Mouse (Mus musculus) layer of hippocampus, postnatal 14 days (tissue): Measurements from ENCODE around the gene Gfra1. TPM values are rescaled to one million over a fixed set of nuclear protein-coding genes. Genes with fewer than 3 reads are reported as not detected.
A peak's percentile ranks its signal among the peaks of the same experiment; 100 is the strongest.

Source experiments
- DNase-seq, 2 experiments: peaks; one replicate each; pipeline ENCODE4 v3.0.0; 2021 to 2022; ENCODE audit warnings: low spot score in 2 of 2, mixed read lengths in 1 of 2
- total RNA-seq, 2 experiments: library from RNA; stranded (reverse); gene quantifications; 2 replicates each; pipeline ENCODE4 v1.2.3; 2021

The Gfra1 gene
- total RNA-seq, 2 experiments from 2014 or later, result 45.8 to 51.6 TPM

DNA sequence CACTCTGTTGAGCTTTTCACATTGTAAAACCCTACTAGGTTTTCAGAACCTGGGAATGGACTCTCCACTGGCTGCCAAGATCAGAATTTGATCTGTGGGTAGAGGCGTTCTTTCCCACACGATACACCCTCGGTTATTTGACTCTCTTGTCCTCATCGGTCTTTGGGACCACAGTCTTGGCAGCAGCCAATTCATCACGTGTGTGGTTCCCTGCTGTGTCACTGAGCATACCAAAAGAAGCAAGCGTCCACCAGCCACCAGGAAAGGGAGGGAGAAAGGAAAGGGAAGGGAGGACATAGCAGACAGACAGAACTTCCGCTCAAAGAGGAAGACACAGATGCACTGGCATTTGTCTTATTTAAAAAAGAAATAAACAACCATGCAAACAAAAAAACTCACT, 189.1 kb downstream of the Gfra1 start:
- DNase-seq, result no peak

DNA sequence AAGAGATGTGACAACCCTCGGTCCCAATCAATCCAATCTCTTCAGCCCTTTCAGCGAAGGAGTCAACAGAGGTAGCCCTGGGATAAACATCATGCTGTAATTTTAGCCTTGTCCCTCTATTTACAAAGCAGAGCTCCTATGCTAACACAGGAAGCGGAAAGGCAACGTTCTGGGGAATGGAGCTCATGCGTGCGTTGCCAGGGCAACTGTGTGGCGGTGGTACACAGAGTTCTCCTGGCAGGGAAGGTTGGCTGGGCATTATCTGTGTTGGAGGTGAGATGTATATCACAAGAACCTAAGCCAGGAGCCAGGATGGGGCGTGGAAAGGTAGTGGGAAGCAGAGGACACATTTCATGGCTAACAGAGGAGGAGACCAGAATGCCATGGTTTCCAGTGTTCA, 194.8 kb downstream of the Gfra1 start:
- DNase-seq, result no peak

- no peak for DNase-seq
Observed at GRCm38 (mm10) chr19:58259250-58259649, 196.5 kb downstream of the Gfra1 start.

DNA sequence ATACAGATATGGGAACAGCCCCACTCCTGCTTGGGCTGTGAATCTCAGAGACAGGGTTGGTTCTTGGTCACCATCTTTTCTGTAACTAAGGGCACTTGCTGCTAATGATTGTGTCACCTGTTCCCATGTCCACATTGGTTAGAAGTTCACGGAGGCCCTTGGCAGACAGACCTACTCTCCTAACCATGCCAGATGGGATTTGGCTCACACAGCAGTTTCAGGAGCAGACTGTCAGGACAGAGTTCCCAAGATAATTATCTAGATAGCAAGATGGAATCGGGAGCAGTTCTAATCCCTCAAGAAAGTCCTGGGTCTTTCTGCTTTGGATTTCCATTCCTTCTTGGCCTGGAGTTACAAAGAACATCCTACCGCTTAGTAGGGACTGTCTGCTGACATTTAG, 199.2 kb downstream of the Gfra1 start:
- no peak for DNase-seq

DNA sequence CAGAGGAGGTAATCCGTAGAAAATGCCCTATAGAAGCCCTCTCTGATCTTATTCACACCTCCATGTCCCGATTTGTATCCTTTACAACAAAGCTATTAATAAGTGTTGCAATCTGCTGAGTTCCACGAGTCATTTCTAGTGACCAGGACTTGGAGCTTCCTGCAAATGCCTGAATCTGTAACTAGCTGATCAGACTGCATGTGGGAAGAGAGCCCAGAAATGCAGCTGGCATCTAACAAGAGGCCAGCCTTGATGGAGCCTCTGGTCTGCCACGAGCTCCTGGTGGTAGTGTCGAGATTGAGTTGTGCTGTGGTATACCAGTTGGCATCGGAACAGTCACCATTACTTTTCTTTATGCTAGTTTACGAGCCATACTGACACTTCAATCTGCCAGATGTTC, 200.3 kb downstream of the Gfra1 start:
- peak in 1 of 2 experiments; percentile 46 for DNase-seq

GRCm38 (mm10) chr19:58254172-58254571, 201.5 kb downstream of the Gfra1 start:
- DNase-seq, result no peak

DNA sequence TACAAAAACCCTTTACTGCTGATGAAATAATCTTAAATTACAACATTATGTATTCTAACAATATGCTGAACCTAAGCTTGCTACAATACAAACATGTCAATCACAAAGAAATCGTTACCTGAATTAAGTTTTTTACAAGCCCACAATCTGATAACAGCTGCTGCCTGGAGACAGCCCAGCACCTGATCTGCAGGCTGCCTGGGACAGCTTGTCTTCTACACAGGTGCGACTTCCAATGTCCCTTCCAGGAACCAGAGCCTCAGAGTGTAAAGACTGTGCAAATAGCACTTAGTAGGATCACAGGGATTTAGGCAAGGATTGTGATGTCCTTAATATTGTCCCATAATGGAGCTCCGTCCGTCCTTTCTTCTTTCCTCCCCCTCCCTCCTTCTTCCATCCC, 204.0 kb downstream of the Gfra1 start:
- DNase-seq, result no peak

- peak in 1 of 2 experiments; percentile 39 for DNase-seq
Observed at GRCm38 (mm10) chr19:58251095-58251494, 204.6 kb downstream of the Gfra1 start.

DNA sequence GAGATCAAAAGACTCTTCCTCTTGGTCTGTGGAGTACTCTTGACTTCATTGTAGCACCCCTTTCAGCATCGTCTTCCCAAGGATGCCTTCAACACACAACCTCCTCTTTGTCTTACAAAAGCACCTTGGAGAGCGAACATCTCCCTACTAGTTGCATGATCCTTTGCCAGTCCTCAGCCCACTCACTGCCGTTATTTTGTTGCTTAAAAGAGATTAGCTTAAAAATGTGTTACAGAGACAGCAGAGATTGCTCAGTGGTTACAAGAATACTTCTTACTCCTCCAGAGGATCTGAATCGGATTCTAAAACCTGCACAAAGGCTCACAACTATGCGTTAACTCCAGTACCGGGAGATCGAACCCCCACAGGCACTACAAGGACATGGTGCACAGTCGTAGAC, 205.5 kb downstream of the Gfra1 start:
- DNase-seq, result no peak

GRCm38 (mm10) chr19:58244148-58244547, 211.6 kb downstream of the Gfra1 start:
- no peak for DNase-seq

DNA sequence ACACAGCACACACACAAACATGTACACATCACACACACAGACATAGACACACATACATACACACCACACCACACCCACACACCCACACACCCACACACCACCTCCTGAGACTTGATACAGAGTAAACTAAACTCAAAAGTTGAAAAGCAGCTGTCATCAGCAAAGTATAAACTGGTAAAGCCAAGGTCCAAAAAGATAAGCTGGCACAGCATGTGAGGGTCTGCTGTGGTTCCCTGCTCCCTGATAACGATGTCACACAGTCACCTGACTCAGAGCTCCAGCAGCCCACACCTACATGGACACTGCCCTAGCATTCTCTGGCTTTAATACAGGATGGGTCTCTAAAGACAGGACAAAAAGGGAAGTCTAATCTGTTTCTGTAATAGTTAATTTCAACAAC, 212.1 kb downstream of the Gfra1 start:
- no peak for DNase-seq

GRCm38 (mm10) chr19:58238325-58238724, 217.4 kb downstream of the Gfra1 start:
- no peak for DNase-seq

- DNase-seq, result no peak
Observed at GRCm38 (mm10) chr19:58227725-58228124, 228.0 kb downstream of the Gfra1 start.

- no peak for DNase-seq
Observed at GRCm38 (mm10) chr19:58226882-58227281, 228.8 kb downstream of the Gfra1 start.

GRCm38 (mm10) chr19:58220061-58220831, 235.5 kb downstream of the Gfra1 start:
- no peak for DNase-seq

GRCm38 (mm10) chr19:58217591-58217990, 238.1 kb downstream of the Gfra1 start:
- DNase-seq, result peak; percentile 14 to 59

DNA sequence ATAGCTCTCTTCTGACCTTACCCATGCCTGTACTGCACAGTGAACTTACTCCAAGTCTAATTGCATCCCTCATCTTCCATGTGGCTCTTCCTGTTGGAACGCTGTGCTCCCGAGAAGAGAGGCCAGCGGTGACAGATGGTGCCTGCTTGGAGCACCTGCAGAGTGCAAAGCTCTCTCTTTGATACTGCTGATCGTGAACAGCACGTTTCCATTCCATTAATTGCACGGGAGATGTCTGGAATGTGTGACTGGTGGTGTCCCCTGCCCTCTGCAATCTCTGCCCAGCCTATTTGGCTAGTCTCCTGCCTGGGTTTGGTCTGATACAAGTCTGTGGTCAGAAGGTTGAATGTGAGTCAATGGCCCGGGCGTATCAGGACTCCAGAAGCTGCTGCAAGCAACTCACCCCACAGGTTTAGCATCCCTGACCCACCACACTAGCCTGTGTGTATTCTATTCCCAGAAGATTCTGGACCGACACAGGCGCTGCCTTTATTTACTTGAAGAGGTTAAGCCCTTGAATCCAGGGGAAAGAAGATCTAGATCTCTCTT, 249.1 kb downstream of the Gfra1 start:
- DNase-seq, result peak in 1 of 2 experiments; percentile 22

DNA sequence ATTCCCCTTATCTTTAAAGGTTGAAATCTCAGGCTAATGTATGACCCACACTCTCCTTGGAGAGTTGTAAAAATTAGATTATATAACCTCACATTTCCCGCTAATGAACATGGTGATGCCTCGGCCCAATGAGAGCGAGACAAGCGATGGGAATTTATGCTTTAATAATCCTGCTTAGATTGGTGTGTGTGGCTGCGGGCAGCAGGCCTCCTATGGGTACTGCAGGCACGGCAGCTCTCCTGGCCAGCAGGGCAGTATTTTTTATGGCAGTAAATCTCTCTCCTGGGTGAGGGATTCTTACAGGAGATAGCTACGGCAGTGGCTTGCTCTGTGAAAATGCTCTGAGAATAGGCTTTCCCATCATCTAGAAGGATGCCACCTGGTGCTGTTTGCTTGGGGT, 250.2 kb downstream of the Gfra1 start:
- DNase-seq, result no peak

DNA sequence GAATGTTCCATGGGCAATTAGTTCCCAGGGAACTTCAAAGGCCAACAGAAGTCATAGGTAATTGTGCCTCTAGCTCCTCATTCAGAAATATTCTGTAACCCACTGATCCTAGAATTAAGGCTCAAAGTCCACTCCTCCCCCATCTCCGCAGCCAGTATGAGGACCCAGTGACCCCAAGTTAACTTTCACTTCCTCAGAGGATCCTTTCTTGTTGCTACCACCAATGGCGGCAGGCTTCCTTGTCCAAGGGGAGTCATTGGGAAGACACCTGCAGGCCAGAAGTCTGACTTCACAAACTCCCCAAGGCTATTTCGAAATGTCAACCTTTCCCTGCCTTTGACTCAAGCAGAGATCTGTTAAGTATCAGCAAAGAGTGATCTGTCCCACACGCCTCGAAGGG, 253.1 kb downstream of the Gfra1 start:
- no peak for DNase-seq

DNA sequence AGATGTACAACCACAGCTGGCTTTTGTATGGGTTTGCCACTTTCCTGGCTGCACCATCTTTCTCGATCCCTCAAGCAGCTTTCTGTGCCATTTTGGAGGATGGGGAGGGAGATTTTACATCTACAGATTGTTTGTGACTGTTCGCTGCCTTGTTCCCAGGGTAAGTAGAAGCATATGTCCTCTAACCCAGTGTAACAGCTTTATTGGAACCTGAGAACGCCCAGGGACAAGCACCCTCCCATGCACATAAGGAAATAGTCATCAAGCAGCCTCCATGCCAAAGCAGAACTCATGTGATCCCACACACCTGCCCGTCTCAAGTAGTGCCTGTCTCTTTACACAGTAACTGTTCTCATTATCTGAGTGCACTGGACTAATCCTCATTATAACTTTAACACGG, 256.0 kb downstream of the Gfra1 start:
- no peak for DNase-seq

DNA sequence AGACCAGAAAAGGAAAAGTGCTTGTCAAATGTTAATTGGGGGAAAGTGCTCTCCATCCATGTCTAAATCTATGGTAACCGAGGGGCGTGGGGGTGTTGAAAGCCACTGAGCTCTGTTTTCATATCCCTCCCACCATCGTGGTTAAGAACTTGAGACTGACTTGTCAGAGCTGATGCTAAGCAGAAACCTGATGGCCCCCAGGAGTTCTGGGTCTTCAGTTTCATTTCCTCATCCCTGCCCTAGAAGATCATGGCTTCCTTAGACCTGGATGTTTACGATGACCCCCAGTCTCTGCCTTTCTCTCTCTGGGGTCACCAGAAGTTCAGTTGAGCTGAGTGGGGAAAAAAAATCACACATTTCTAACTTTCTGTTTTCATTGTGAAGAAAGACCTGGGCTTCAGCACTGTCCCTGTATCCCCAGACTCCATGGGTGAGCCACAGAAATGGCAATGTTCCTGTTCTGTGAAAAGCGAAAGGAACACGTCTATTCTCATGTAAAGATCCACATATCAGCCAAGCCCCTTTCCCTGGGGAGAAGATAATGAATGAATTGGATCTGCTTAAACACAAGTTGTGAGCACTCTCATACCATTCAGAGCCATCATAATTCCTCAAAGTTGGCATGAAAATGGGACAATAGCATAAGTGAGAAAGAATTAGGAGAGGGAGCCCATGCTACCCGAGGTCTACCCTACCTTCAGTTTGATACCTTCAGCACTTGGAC, 261.8 kb downstream of the Gfra1 start:
- DNase-seq, result no peak

DNA sequence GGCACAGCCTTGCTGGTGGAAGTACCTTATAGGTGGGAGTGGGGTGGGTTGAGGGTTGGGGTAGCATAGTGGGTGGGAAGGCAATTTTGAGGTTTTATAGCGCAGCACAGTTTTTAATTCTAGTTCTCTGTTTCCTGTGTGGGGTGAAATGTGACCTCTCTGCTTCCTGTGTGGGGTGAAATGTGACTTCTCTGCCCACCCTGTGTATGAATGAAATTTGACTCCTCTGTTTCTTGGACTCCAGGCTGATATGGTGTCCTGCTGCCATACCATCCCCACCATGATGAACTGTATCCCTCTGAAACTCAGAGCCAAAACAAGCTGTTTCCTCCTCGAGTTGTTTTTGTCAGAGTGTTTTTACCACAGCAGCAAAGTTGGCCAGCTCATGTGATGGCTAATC, 264.8 kb downstream of the Gfra1 start:
- no peak for DNase-seq
